Mouse (Mus musculus): ENCODE measurements around the gene Tnxb. TPM values are rescaled to one million over a fixed set of nuclear protein-coding genes. Genes with fewer than 3 reads are reported as not detected.
"Not testable (repeated sequence)": the region's sequence is repeated elsewhere in the genome, so short reads cannot be mapped to it uniquely, and the experiment has no call there.

Gene Tnxb
- polyA plus RNA-seq, 1 experiment: 34.1 TPM

GRCm38 (mm10) chr17:34699575-34700408 lies 29.5 kb downstream of the Tnxb start:
- no peaks in the 10 kb centered on the region for H3K4me1 ChIP-seq (ENCODE audit: control insufficient read depth, insufficient read depth, insufficient read length)
- no peak overlapping the region; the same call in 1 of the 2 replicates for H3K27ac ChIP-seq (ENCODE audit: insufficient read depth, low read length)
- DNase-seq (ENCODE audit: low read depth in 1 of 2, low spot score in 2 of 2): no peak
- H3K27me3 ChIP-seq (ENCODE audit: control insufficient read depth, insufficient read depth, low read length): no peaks in the 10 kb centered on the region
- no peaks in the 10 kb centered on the region for H3K36me3 ChIP-seq (ENCODE audit: control insufficient read depth, insufficient read depth, low read length)
- 63% methylated on average over 14 of the region's 14 CpGs for WGBS
- no peak overlapping the region for H3K4me3 ChIP-seq (ENCODE audit: extremely low read depth, insufficient read depth, insufficient read length)
- TF ChIP-seq CTCF (IDR thresholded peaks at IDR 0.05; ENCODE audit: extremely low read depth, insufficient read depth, insufficient read length, insufficient replicate concordance) (no peak), POLR2A (IDR thresholded peaks at IDR 0.05; ENCODE audit: low read depth, low read length) (no peak)

- WGBS: 10% methylated on average over 2 of the region's 2 CpGs
- DNase-seq (ENCODE audit: low read depth in 1 of 2, low spot score in 2 of 2): no peak
- H3K36me3 ChIP-seq (ENCODE audit: control insufficient read depth, insufficient read depth, low read length): no peaks in the 10 kb centered on the region
- TF ChIP-seq POLR2A (IDR thresholded peaks at IDR 0.05; ENCODE audit: low read depth, low read length) (no peak), CTCF (IDR thresholded peaks at IDR 0.05; ENCODE audit: extremely low read depth, insufficient read depth, insufficient read length, insufficient replicate concordance) (no peak)
- no peaks in the 10 kb centered on the region for H3K27me3 ChIP-seq (ENCODE audit: control insufficient read depth, insufficient read depth, low read length)
- no peak overlapping the region for H3K4me3 ChIP-seq (ENCODE audit: extremely low read depth, insufficient read depth, insufficient read length)
- no peak overlapping the region; the same call in 1 of the 2 replicates for H3K27ac ChIP-seq (ENCODE audit: insufficient read depth, low read length)
- no peaks in the 10 kb centered on the region for H3K4me1 ChIP-seq (ENCODE audit: control insufficient read depth, insufficient read depth, insufficient read length)
Measured at GRCm38 (mm10) chr17:34700671-34701071, 30.3 kb downstream of the Tnxb start.

DNA sequence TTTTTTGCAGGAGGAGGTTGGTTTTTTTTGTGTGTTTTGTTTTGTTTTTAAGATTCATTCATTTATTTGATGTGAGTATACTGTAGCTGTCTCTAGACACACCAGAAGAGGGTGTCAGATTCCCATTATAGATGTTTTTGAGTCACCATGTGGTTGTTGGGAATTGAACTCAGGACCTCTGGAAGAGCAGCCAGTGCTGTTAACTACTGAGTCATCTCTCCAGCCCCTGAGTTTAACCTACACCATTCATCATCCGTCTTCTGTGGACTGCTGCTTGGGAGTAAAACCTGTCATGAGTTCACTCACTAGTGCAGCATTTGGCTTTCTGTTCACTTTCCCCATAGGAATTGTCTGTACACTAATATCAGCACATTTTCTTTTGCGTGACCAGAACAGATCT lies 36.1 kb downstream of the Tnxb start:
- not testable (repeated sequence) for H3K4me1 ChIP-seq (ENCODE audit: control insufficient read depth, insufficient read depth, insufficient read length); H3K27me3 ChIP-seq (ENCODE audit: control insufficient read depth, insufficient read depth, low read length); H3K27ac ChIP-seq (ENCODE audit: insufficient read depth, low read length); H3K4me3 ChIP-seq (ENCODE audit: extremely low read depth, insufficient read depth, insufficient read length); DNase-seq (ENCODE audit: low read depth in 1 of 2, low spot score in 2 of 2); H3K36me3 ChIP-seq (ENCODE audit: control insufficient read depth, insufficient read depth, low read length)
- WGBS: 84% methylated on average over 2 of the region's 2 CpGs

- peak in 1 of 2 experiments; percentile 22 for DNase-seq (ENCODE audit: low read depth in 1 of 2, low spot score in 2 of 2)
- TF ChIP-seq POLR2A (IDR thresholded peaks at IDR 0.05; ENCODE audit: low read depth, low read length) (no peak), CTCF (IDR thresholded peaks at IDR 0.05; ENCODE audit: extremely low read depth, insufficient read depth, insufficient read length, insufficient replicate concordance) (peak; percentile 20; the same call in 1 of the 2 replicates)
- Histone ChIP-seq H3K4me1 (ENCODE audit: control insufficient read depth, insufficient read depth, insufficient read length) (no peaks in the 10 kb centered on the region), H3K27me3 (ENCODE audit: control insufficient read depth, insufficient read depth, low read length) (no peaks in the 10 kb centered on the region), H3K4me3 (ENCODE audit: extremely low read depth, insufficient read depth, insufficient read length) (no peak overlapping the region), H3K36me3 (ENCODE audit: control insufficient read depth, insufficient read depth, low read length) (no peaks in the 10 kb centered on the region), H3K27ac (ENCODE audit: insufficient read depth, low read length) (no peak overlapping the region)
- WGBS: 37% methylated on average over 6 of the region's 6 CpGs
Measured at GRCm38 (mm10) chr17:34712951-34713350, 42.6 kb downstream of the Tnxb start.

DNA sequence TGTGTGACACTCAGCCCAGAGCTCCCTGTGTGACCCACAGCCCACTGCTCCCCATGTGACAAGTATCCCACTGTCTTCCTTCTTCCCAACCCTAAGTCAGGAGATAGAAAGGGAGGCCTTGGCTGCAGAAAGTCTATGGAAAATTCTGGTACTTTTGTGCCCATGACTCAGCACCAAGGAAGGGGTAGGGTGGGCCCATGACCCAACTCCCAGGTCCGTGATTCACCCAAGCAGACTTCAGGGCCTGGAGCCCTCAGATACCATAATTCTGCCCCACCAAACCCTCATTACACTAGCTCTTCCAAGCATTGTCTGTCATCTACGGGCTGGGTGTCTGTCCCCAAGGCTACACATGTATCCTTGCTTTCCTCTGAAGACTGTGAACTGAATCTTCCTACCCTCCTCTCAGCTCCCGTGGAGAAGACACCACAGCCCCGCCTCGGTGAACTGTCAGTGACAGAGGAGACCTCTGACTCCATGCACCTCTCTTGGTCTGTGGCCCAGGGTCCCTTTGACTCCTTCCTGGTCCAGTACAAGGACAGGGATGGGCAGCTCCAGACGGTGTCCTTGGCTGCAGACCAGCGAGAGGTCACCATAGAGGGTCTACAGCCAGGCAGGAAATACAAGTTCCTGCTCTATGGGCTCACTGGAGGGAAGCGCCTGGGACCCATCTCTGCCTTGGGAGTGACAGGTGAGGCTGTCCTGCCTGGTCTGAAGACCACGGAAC lies 44.0 kb downstream of the Tnxb start:
- H3K27ac ChIP-seq (ENCODE audit: insufficient read depth, low read length); H3K36me3 ChIP-seq (ENCODE audit: control insufficient read depth, insufficient read depth, low read length); H3K4me3 ChIP-seq (ENCODE audit: extremely low read depth, insufficient read depth, insufficient read length); DNase-seq (ENCODE audit: low read depth in 1 of 2, low spot score in 2 of 2); H3K27me3 ChIP-seq (ENCODE audit: control insufficient read depth, insufficient read depth, low read length); H3K4me1 ChIP-seq (ENCODE audit: control insufficient read depth, insufficient read depth, insufficient read length): not testable (repeated sequence)
- WGBS: 79% methylated on average over 9 of the region's 9 CpGs

DNA sequence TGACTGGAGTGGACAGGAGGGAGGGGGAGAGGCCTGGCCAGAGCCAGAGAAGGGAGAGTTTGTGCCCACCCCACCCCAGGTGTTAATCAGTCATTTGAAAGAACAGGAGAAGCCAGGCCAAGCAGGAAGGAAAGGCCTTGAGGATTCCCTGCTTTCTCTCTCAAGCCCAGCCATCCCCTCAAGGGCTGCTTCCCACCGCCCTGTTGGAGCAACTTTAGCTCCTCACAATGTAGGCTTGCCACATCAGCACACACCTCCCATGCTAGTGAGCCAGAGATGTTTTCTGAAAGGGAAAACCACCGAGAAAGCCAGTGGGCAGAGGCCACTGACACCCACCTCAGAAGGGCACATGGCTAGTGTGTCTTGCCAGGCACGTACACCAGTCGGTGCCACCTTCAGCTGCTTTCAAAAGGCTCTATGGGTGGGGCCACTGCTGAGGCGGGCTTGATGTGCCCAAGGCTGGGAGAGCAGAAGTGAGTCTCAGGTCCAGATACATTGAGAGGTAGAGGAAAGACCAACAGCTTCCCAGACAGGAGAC lies 44.6 kb downstream of the Tnxb start:
- H3K36me3 ChIP-seq (ENCODE audit: control insufficient read depth, insufficient read depth, low read length); H3K4me3 ChIP-seq (ENCODE audit: extremely low read depth, insufficient read depth, insufficient read length); H3K4me1 ChIP-seq (ENCODE audit: control insufficient read depth, insufficient read depth, insufficient read length); H3K27me3 ChIP-seq (ENCODE audit: control insufficient read depth, insufficient read depth, low read length); DNase-seq (ENCODE audit: low read depth in 1 of 2, low spot score in 2 of 2); H3K27ac ChIP-seq (ENCODE audit: insufficient read depth, low read length): not testable (repeated sequence)
- WGBS: 68% methylated on average over 5 of the region's 5 CpGs

DNA sequence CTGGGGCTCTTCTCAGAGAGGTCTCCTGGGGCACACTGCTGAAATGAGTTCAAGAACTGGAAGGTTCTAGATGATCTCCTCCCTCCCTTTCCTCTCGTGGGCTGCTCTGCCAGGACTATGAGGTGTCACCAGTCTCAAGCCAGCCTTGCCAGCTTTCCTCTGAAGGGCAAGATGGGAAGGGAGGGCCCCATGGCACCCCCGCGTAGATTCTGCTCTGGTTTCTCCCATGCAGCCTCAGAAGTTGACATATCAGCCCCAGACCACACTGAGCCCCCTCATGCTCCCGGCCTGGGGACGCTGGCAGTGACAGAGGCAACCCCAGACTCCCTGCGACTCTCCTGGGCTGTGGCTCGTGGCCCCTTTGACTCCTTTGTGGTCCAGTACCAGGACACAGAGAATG lies 45.1 kb downstream of the Tnxb start:
- 87% methylated on average over 6 of the region's 7 CpGs for WGBS

More for the DNA sequence above, 45.1 kb downstream of the Tnxb start:
- H3K27me3 ChIP-seq (ENCODE audit: control insufficient read depth, insufficient read depth, low read length); H3K36me3 ChIP-seq (ENCODE audit: control insufficient read depth, insufficient read depth, low read length); H3K27ac ChIP-seq (ENCODE audit: insufficient read depth, low read length); DNase-seq (ENCODE audit: low read depth in 1 of 2, low spot score in 2 of 2); H3K4me3 ChIP-seq (ENCODE audit: extremely low read depth, insufficient read depth, insufficient read length); H3K4me1 ChIP-seq (ENCODE audit: control insufficient read depth, insufficient read depth, insufficient read length): not testable (repeated sequence)

Measured in spleen, adult 2 months (tissue).